Mouse (Mus musculus): ENCODE data around the gene Tnpo3. TPM values are rescaled to one million over a fixed set of nuclear protein-coding genes. Genes with fewer than 3 reads are reported as not detected.

The Tnpo3 gene
- polyA plus RNA-seq (2015; fragmentation: Nextera tagmentation; extraction: Ambion mirVana), result 28.1 and 28.5 TPM in 2 replicates

DNA sequence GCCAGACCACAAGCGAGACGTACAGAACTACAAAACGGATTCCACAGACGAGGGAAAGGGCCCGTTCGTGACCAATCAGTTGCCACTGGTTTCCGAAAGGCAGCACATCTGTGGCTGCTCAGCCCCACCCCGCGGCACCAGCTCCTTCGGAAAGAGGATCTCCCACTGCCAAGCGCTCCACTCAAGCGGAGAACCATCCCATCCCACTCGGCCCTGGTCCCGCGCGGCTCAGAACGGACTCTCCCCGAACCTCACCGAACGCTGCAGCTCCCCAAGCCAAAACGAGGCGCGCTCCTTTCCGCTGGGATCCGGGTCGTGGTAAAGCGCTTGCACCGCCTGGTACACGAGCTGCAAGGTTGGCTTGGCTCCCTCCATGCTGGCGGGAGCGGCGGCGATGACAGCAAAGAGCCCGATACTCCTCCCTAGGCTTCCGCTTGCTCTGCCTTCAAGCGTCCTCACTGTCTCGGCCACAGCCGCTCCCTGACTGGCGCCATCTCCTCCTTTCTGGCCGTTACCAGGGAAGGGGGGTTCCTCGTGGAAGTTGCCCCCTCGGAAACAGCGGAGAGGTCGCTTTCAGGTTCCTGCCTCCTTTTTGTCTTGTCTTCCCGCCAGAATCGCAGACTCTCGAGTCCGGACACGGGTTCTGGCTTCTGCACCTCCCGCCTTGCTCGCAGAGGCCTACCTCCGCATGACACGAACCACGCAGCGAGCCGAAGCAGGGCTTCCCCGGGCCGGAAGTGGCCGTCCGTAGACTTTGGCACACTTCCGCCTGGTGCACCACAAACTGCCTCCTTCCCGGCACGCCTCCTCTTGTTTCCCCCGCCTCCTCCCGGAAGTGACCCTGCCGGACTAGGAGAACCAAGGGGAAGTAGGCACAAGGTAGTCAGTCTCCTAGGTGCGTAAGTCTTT, at the start of gene Tnpo3:
Gene Tnpo3, minus strand, starts transcription at position 777 of the 909 bp plus-strand sequence.
- peak; percentile 99 for ATAC-seq
- no peaks in the 10 kb centered on the region for H3K9me3 ChIP-seq (ENCODE audit: control insufficient read depth)
- peak within 1 kb of the TSS; percentile 99 for H3K4me3 ChIP-seq (ENCODE audit: low read depth, low read length)
- H3K27me3 ChIP-seq (replicated peaks; ENCODE audit: control insufficient read depth, insufficient read depth, low read length), result no peaks in the 10 kb centered on the region
- peak within 1 kb of the TSS; percentile 90 for H3K9ac ChIP-seq (ENCODE audit: low read depth, low read length)
- H3K36me3 ChIP-seq (ENCODE audit: control insufficient read depth, insufficient read depth), result no peaks in the 10 kb centered on the region
- 0 out of 2 replicates have a peak, but pooled peaks cover 5% of the 10 kb centered on the region for H3K4me1 ChIP-seq (replicated peaks; ENCODE audit: control insufficient read depth, insufficient read depth, low read length)
- under 1% methylated on average over 67 of the region's 67 CpGs for WGBS
- peak; percentile 4; the same call in 1 of the 2 replicates for TF ChIP-seq CTCF (IDR thresholded peaks at IDR 0.05; ENCODE audit: low read depth)
- H3K27ac ChIP-seq (ENCODE audit: low read depth, low read length), result peak within 1 kb of the TSS; percentile 89
- peak within 1 kb of the TSS; percentile 75 for H3K4me2 ChIP-seq (replicated peaks; ENCODE audit: low read depth)

DNA sequence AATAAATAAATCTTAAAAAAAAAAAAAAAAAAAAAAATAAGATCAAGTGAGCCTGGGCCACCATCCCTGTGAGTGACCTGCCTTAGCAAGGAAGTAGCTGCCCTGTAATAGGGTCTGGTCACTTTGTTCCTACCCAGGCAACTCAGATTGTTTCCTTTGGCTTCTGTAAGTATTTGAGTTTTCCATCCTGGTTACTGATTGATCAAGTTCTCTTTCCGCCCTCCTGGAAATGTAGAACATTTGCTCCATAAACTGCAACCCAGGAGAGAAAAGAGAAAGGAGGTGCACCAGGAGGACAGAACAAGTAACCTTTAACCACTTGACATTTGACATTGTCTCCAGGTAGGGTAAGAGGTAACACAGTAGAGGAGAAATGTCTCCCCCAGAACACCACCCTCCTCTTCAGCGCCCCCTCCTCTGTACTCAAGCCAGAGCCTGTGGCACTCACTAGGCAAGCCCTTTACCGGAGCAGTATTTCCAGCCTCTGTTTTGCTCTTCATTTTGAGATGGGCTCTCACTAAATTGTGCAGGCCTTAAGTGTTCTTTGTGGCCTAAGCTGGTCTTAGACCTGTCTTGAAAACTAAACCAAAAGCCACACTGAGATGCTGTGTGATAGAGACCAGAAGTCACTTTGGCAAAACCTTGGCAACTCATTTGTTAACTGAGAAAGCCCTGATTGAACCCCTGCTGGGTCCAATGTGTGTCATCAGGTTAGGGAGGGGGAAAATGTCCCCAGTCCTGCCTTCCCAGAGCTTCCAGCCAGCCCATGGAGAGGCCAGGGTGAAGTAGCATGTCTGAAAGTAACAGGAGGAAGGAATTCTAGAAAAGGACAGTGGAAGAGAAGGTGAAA, 49.2 kb upstream of the Tnpo3 start:
- Histone ChIP-seq H3K9ac (ENCODE audit: low read depth, low read length) (no peak overlapping the region), H3K4me3 (ENCODE audit: low read depth, low read length) (no peak overlapping the region), H3K9me3 (ENCODE audit: control insufficient read depth) (no peaks in the 10 kb centered on the region), H3K27ac (ENCODE audit: low read depth, low read length) (no peak overlapping the region), H3K36me3 (ENCODE audit: control insufficient read depth, insufficient read depth) (no peaks in the 10 kb centered on the region), H3K27me3 (replicated peaks; ENCODE audit: control insufficient read depth, insufficient read depth, low read length) (no peaks in the 10 kb centered on the region), H3K4me2 (replicated peaks; ENCODE audit: low read depth) (no peak overlapping the region), H3K4me1 (replicated peaks; ENCODE audit: control insufficient read depth, insufficient read depth, low read length) (no peaks in the 10 kb centered on the region)
- TF ChIP-seq CTCF (IDR thresholded peaks at IDR 0.05; ENCODE audit: low read depth), result no peak
- no peak; the same call in 1 of the 2 replicates for ATAC-seq
- 60% methylated on average over 3 of the region's 3 CpGs for WGBS

DNA sequence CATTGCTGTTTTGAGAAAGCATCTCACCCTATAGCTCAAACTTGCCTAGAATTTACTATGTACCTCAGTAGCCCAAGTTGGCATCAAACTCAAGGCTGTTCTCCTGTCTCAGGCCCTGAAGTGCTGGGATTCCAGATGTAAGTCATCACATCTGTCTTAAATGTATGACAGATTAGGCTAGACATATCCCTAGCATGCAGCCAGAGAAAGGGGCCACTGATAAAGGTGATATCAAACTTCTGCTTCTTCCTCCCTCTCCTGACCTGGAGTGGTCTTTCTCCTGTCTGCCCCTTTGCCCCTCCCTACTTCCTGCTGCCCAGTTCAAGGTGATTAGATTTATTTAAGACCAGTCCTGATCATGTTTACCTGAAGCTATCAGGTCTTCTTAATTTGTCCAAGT, 43.6 kb upstream of the Tnpo3 start:
- no peak overlapping the region for H3K9ac ChIP-seq (ENCODE audit: low read depth, low read length)
- no peaks in the 10 kb centered on the region for H3K36me3 ChIP-seq (ENCODE audit: control insufficient read depth, insufficient read depth)
- no peaks in the 10 kb centered on the region for H3K9me3 ChIP-seq (ENCODE audit: control insufficient read depth)
- ATAC-seq, result no peak
- H3K27ac ChIP-seq (ENCODE audit: low read depth, low read length), result no peak overlapping the region
- H3K4me1 ChIP-seq (replicated peaks; ENCODE audit: control insufficient read depth, insufficient read depth, low read length), result no peaks in the 10 kb centered on the region
- no peak overlapping the region for H3K4me3 ChIP-seq (ENCODE audit: low read depth, low read length)
- H3K4me2 ChIP-seq (replicated peaks; ENCODE audit: low read depth), result no peak overlapping the region
- no peak for TF ChIP-seq CTCF (IDR thresholded peaks at IDR 0.05; ENCODE audit: low read depth)
- no peaks in the 10 kb centered on the region for H3K27me3 ChIP-seq (replicated peaks; ENCODE audit: control insufficient read depth, insufficient read depth, low read length)

DNA sequence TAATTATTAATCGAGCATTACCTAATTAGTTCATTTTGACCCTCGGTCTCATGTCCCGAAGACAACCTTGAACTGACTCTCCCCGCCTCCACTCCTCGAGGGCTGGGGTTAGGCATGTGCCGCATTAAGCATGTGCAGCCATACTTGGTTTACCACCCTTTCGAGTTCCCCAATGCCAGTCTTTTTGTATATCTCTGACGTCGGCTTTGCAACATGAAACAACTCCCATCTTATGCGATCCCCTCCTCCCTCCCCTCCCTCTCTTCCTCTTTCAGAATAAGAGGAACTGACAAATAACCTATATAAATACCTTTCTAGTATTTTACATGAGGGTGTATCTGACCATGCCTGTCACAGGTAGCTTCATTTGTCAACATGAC, 40.5 kb upstream of the Tnpo3 start:
- Histone ChIP-seq H3K4me2 (replicated peaks; ENCODE audit: low read depth) (no peak overlapping the region), H3K9ac (ENCODE audit: low read depth, low read length) (no peak overlapping the region), H3K4me3 (ENCODE audit: low read depth, low read length) (no peak overlapping the region), H3K27me3 (replicated peaks; ENCODE audit: control insufficient read depth, insufficient read depth, low read length) (no peaks in the 10 kb centered on the region), H3K4me1 (replicated peaks; ENCODE audit: control insufficient read depth, insufficient read depth, low read length) (no peaks in the 10 kb centered on the region), H3K9me3 (ENCODE audit: control insufficient read depth) (no peaks in the 10 kb centered on the region), H3K27ac (ENCODE audit: low read depth, low read length) (no peak overlapping the region), H3K36me3 (ENCODE audit: control insufficient read depth, insufficient read depth) (no peaks in the 10 kb centered on the region)
- no peak for ATAC-seq
- no peak for TF ChIP-seq CTCF (IDR thresholded peaks at IDR 0.05; ENCODE audit: low read depth)
- 69% methylated on average over 10 of the region's 10 CpGs for WGBS

DNA sequence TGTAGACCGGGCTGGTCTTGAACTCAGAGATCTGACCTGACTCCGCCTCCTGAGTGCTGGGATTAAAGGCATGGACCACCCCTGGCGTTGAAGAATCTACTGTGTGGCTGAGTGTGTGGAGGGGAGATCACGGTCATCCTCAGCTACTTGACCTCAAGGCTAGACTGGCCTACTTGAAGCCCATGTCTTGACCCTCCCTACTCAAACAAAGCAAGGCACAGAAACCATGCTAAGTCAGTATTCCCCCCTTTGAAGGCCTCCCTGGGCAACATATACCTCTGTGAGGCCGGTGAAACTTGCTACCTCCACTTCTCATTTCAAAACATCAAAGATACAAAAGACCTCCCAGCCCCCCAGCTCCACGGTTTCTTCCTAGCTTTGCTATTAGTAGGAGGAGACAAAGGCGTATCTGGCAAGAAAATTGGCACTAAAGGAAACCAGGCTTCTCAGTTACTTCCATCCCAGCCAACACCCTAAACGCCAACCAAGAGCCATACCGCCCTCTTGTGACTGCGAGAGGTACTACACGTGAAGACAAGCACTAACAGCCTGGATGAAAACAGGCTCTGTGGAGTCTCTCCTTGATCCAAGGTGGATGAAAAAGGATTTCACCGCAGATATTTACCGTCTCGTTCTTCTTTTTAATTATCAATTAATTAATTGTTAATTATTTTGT, 39.9 kb upstream of the Tnpo3 start:
- Histone ChIP-seq H3K4me1 (replicated peaks; ENCODE audit: control insufficient read depth, insufficient read depth, low read length) (no peaks in the 10 kb centered on the region), H3K9ac (ENCODE audit: low read depth, low read length) (no peak overlapping the region), H3K4me2 (replicated peaks; ENCODE audit: low read depth) (no peak overlapping the region), H3K9me3 (ENCODE audit: control insufficient read depth) (no peaks in the 10 kb centered on the region), H3K27ac (ENCODE audit: low read depth, low read length) (no peak overlapping the region), H3K36me3 (ENCODE audit: control insufficient read depth, insufficient read depth) (no peaks in the 10 kb centered on the region), H3K4me3 (ENCODE audit: low read depth, low read length) (no peak overlapping the region), H3K27me3 (replicated peaks; ENCODE audit: control insufficient read depth, insufficient read depth, low read length) (no peaks in the 10 kb centered on the region)
- peak; percentile 36; the same call in 1 of the 2 replicates for ATAC-seq
- 29% methylated on average over 14 of the region's 14 CpGs for WGBS
- TF ChIP-seq CTCF (IDR thresholded peaks at IDR 0.05; ENCODE audit: low read depth), result peak; percentile 97

All from intestine, postnatal 0 days (tissue).